Mouse (Mus musculus): ENCODE data around the gene Spata2. TPM values are rescaled to one million over a fixed set of nuclear protein-coding genes. Genes with fewer than 3 reads are reported as not detected.

Gene Spata2
- polyA plus RNA-seq, 1 experiment from 2014 or later: 15.6 TPM

GRCm38 (mm10) chr2:167515688-167516087 lies 23.0 kb upstream of the Spata2 start:
- Histone ChIP-seq H3K36me3 (ENCODE audit: control insufficient read depth, insufficient read depth, low read length) (peaks cover 46% of the 10 kb centered on the region), H3K27ac (ENCODE audit: low read depth, low read length) (no peak overlapping the region), H3K4me1 (ENCODE audit: control insufficient read depth, insufficient read depth, low read length) (no peaks in the 10 kb centered on the region), H3K9me3 (ENCODE audit: control insufficient read depth, low read length) (no peaks in the 10 kb centered on the region), H3K4me3 (ENCODE audit: low read depth, low read length) (no peak overlapping the region), H3K4me2 (no peak overlapping the region), H3K9ac (ENCODE audit: low read length) (no peak overlapping the region), H3K27me3 (ENCODE audit: control insufficient read depth, insufficient read depth, low read length) (no peaks in the 10 kb centered on the region)
- 93% methylated on average over 5 of the region's 5 CpGs for WGBS
- no peak for ATAC-seq (ENCODE audit: low FRiP score)
- DNase-seq (ENCODE audit: low spot score, missing footprints): no peak

- no peaks in the 10 kb centered on the region for H3K9me3 ChIP-seq (ENCODE audit: control insufficient read depth, low read length)
- WGBS: 98% methylated on average over 4 of the region's 4 CpGs
- DNase-seq (ENCODE audit: low spot score, missing footprints) (no peak), ATAC-seq (ENCODE audit: low FRiP score) (no peak)
- H3K27me3 ChIP-seq (ENCODE audit: control insufficient read depth, insufficient read depth, low read length): no peaks in the 10 kb centered on the region
- no peak overlapping the region for H3K9ac ChIP-seq (ENCODE audit: low read length)
- H3K4me2 ChIP-seq: no peak overlapping the region
- no peak overlapping the region for H3K4me3 ChIP-seq (ENCODE audit: low read depth, low read length)
- H3K4me1 ChIP-seq (ENCODE audit: control insufficient read depth, insufficient read depth, low read length): no peaks in the 10 kb centered on the region
- H3K27ac ChIP-seq (ENCODE audit: low read depth, low read length): no peak overlapping the region
- H3K36me3 ChIP-seq (ENCODE audit: control insufficient read depth, insufficient read depth, low read length): peaks cover 52% of the 10 kb centered on the region
Observed at GRCm38 (mm10) chr2:167514641-167515040, 22.0 kb upstream of the Spata2 start.

GRCm38 (mm10) chr2:167512970-167513369 lies 20.3 kb upstream of the Spata2 start:
- H3K9ac ChIP-seq (ENCODE audit: low read length): no peak overlapping the region
- H3K4me3 ChIP-seq (ENCODE audit: low read depth, low read length): no peak overlapping the region
- no peaks in the 10 kb centered on the region for H3K27me3 ChIP-seq (ENCODE audit: control insufficient read depth, insufficient read depth, low read length)
- no peak for ATAC-seq (ENCODE audit: low FRiP score)
- H3K4me2 ChIP-seq: no peak overlapping the region
- H3K36me3 ChIP-seq (ENCODE audit: control insufficient read depth, insufficient read depth, low read length): peaks cover 57% of the 10 kb centered on the region
- no peak overlapping the region for H3K27ac ChIP-seq (ENCODE audit: low read depth, low read length)
- no peak for DNase-seq (ENCODE audit: low spot score, missing footprints)
- no peaks in the 10 kb centered on the region for H3K9me3 ChIP-seq (ENCODE audit: control insufficient read depth, low read length)
- no peaks in the 10 kb centered on the region for H3K4me1 ChIP-seq (ENCODE audit: control insufficient read depth, insufficient read depth, low read length)
- WGBS: 88% methylated on average over 5 of the region's 5 CpGs

GRCm38 (mm10) chr2:167512365-167512764 lies 19.7 kb upstream of the Spata2 start:
- no peak for DNase-seq (ENCODE audit: low spot score, missing footprints)
- no peaks in the 10 kb centered on the region for H3K4me1 ChIP-seq (ENCODE audit: control insufficient read depth, insufficient read depth, low read length)
- no peaks in the 10 kb centered on the region for H3K9me3 ChIP-seq (ENCODE audit: control insufficient read depth, low read length)
- ATAC-seq (ENCODE audit: low FRiP score): no peak
- H3K27me3 ChIP-seq (ENCODE audit: control insufficient read depth, insufficient read depth, low read length): no peaks in the 10 kb centered on the region
- no peak overlapping the region for H3K4me3 ChIP-seq (ENCODE audit: low read depth, low read length)
- H3K9ac ChIP-seq (ENCODE audit: low read length): no peak overlapping the region
- 97% methylated on average over 9 of the region's 9 CpGs for whole genome bisulfite sequencing
- no peak overlapping the region for H3K27ac ChIP-seq (ENCODE audit: low read depth, low read length)
- H3K36me3 ChIP-seq (ENCODE audit: control insufficient read depth, insufficient read depth, low read length): peaks cover 57% of the 10 kb centered on the region
- H3K4me2 ChIP-seq: no peak overlapping the region

- H3K4me2 ChIP-seq: no peak overlapping the region
- H3K27ac ChIP-seq (ENCODE audit: low read depth, low read length): no peak overlapping the region
- ATAC-seq (ENCODE audit: low FRiP score): no peak
- no peaks in the 10 kb centered on the region for H3K27me3 ChIP-seq (ENCODE audit: control insufficient read depth, insufficient read depth, low read length)
- H3K9ac ChIP-seq (ENCODE audit: low read length): no peak overlapping the region
- H3K9me3 ChIP-seq (ENCODE audit: control insufficient read depth, low read length): no peaks in the 10 kb centered on the region
- no peak overlapping the region for H3K4me3 ChIP-seq (ENCODE audit: low read depth, low read length)
- 90% methylated on average over 3 of the region's 3 CpGs for WGBS
- peaks cover 1% of the 10 kb centered on the region; the same call in 1 of the 2 replicates for H3K4me1 ChIP-seq (ENCODE audit: control insufficient read depth, insufficient read depth, low read length)
- H3K36me3 ChIP-seq (ENCODE audit: control insufficient read depth, insufficient read depth, low read length): peaks cover 49% of the 10 kb centered on the region
- no peak for DNase-seq (ENCODE audit: low spot score, missing footprints)
Observed at GRCm38 (mm10) chr2:167510485-167510884, 17.8 kb upstream of the Spata2 start.

- Histone ChIP-seq H3K4me3 (ENCODE audit: low read depth, low read length) (no peak overlapping the region), H3K27me3 (ENCODE audit: control insufficient read depth, insufficient read depth, low read length) (no peaks in the 10 kb centered on the region), H3K9ac (ENCODE audit: low read length) (no peak overlapping the region), H3K4me2 (no peak overlapping the region), H3K36me3 (ENCODE audit: control insufficient read depth, insufficient read depth, low read length) (peaks cover 35% of the 10 kb centered on the region), H3K9me3 (ENCODE audit: control insufficient read depth, low read length) (no peaks in the 10 kb centered on the region), H3K4me1 (ENCODE audit: control insufficient read depth, insufficient read depth, low read length) (peaks cover 16% of the 10 kb centered on the region), H3K27ac (ENCODE audit: low read depth, low read length) (no peak overlapping the region)
- no peak for ATAC-seq (ENCODE audit: low FRiP score)
- DNase-seq (ENCODE audit: low spot score, missing footprints): no peak
- WGBS: 98% methylated on average over 4 of the region's 4 CpGs
Observed at GRCm38 (mm10) chr2:167508569-167508968, 15.9 kb upstream of the Spata2 start.

GRCm38 (mm10) chr2:167507719-167508385 lies 15.2 kb upstream of the Spata2 start:
- no peak for DNase-seq (ENCODE audit: low spot score, missing footprints)
- Histone ChIP-seq H3K9me3 (ENCODE audit: control insufficient read depth, low read length) (no peaks in the 10 kb centered on the region), H3K4me2 (no peak overlapping the region), H3K27ac (ENCODE audit: low read depth, low read length) (no peak overlapping the region), H3K4me3 (ENCODE audit: low read depth, low read length) (no peak overlapping the region), H3K36me3 (ENCODE audit: control insufficient read depth, insufficient read depth, low read length) (peaks cover 31% of the 10 kb centered on the region), H3K4me1 (ENCODE audit: control insufficient read depth, insufficient read depth, low read length) (peaks cover 16% of the 10 kb centered on the region), H3K9ac (ENCODE audit: low read length) (no peak overlapping the region), H3K27me3 (ENCODE audit: control insufficient read depth, insufficient read depth, low read length) (no peaks in the 10 kb centered on the region)
- ATAC-seq (ENCODE audit: low FRiP score): no peak
- WGBS: 97% methylated on average over 3 of the region's 3 CpGs

GRCm38 (mm10) chr2:167506546-167507260 lies 14.0 kb upstream of the Spata2 start:
- WGBS: 96% methylated on average over 10 of the region's 10 CpGs
- H3K4me1 ChIP-seq (ENCODE audit: control insufficient read depth, insufficient read depth, low read length): peaks cover 16% of the 10 kb centered on the region
- no peaks in the 10 kb centered on the region for H3K9me3 ChIP-seq (ENCODE audit: control insufficient read depth, low read length)
- H3K27ac ChIP-seq (ENCODE audit: low read depth, low read length): no peak overlapping the region
- no peak overlapping the region for H3K4me3 ChIP-seq (ENCODE audit: low read depth, low read length)
- DNase-seq (ENCODE audit: low spot score, missing footprints) (no peak), ATAC-seq (ENCODE audit: low FRiP score) (no peak)
- no peak overlapping the region for H3K4me2 ChIP-seq
- H3K27me3 ChIP-seq (ENCODE audit: control insufficient read depth, insufficient read depth, low read length): no peaks in the 10 kb centered on the region
- no peak overlapping the region for H3K9ac ChIP-seq (ENCODE audit: low read length)
- peaks cover 20% of the 10 kb centered on the region for H3K36me3 ChIP-seq (ENCODE audit: control insufficient read depth, insufficient read depth, low read length)

GRCm38 (mm10) chr2:167505127-167505526 lies 12.4 kb upstream of the Spata2 start:
- peaks cover 16% of the 10 kb centered on the region for H3K4me1 ChIP-seq (ENCODE audit: control insufficient read depth, insufficient read depth, low read length)

More at GRCm38 (mm10) chr2:167505127-167505526, 12.4 kb upstream of the Spata2 start:
- ATAC-seq (ENCODE audit: low FRiP score) (no peak), DNase-seq (ENCODE audit: low spot score, missing footprints) (no peak)
- H3K36me3 ChIP-seq (ENCODE audit: control insufficient read depth, insufficient read depth, low read length): peaks cover 10% of the 10 kb centered on the region
- peak overlapping the region; percentile 6; the same call in 1 of the 2 replicates for H3K4me2 ChIP-seq
- no peaks in the 10 kb centered on the region for H3K27me3 ChIP-seq (ENCODE audit: control insufficient read depth, insufficient read depth, low read length)
- H3K9me3 ChIP-seq (ENCODE audit: control insufficient read depth, low read length): no peaks in the 10 kb centered on the region
- H3K9ac ChIP-seq (ENCODE audit: low read length): no peak overlapping the region
- H3K4me3 ChIP-seq (ENCODE audit: low read depth, low read length): no peak overlapping the region
- no peak overlapping the region for H3K27ac ChIP-seq (ENCODE audit: low read depth, low read length)
- WGBS: 87% methylated on average over 3 of the region's 3 CpGs
